In the genomic region with DNA sequence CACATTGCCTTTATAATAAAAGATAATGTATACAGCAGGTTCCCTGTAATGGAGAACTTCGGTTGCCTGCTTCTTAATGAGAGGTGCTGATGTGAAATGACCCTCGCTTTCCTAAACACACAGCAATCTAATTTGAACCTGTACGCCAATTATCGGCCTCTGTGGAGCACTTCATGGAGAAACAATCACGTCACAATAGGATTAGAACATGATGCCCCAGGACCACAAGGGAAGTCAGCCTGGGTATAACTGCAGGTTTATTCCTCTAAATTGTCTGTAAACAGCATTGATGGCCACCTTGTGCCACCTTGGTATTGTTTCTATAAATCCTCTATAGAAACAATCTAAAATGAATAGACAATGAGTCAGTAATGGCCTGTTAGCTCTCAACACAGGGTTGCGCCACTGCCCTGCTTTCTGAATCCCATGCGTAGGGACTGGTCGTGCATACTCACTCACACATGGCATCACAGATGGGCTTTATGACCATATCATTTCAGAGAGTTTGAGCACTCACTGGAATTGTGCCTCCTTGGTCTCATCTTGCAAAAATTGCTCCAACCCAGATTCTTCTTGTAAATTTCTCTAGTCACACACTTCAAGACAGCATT, we compare ENCODE assay signal across 21 mouse cellular contexts.
"Had no signal": no experiment of that assay in that cellular context is flagged by ENCODE, and none has a peak within 500 bp of the region (broad histone marks: within the 10 kb centered on the region; RNA-seq: fewer than 3 reads in every experiment).

No protein-coding gene starts in this region.

- ATAC-seq: liver, embryonic 12.5 days; midbrain, embryonic 13.5 days; midbrain, embryonic 16.5 days had no signal

- H3K27me3 ChIP-seq: limb, embryonic 13.5 days; liver, embryonic 12.5 days; liver, embryonic 15.5 days; lung, embryonic 15.5 days; megakaryocyte, embryonic 14.5 days; midbrain, embryonic 13.5 days had no signal

- H3K4me1 ChIP-seq: limb, embryonic 10.5 days; liver, embryonic 12.5 days; liver, embryonic 15.5 days; lung, embryonic 15.5 days; megakaryocyte, embryonic 14.5 days; midbrain, embryonic 13.5 days had no signal

- H3K9me3 ChIP-seq: limb, embryonic 10.5 days; limb, embryonic 13.5 days; liver, embryonic 12.5 days; liver, embryonic 15.5 days; lung, embryonic 15.5 days; megakaryocyte, embryonic 14.5 days; midbrain, embryonic 10.5 days; midbrain, embryonic 13.5 days had no signal

- H3K4me2 ChIP-seq: limb, embryonic 13.5 days; liver, embryonic 12.5 days; liver, embryonic 15.5 days; lung, embryonic 15.5 days; midbrain, embryonic 13.5 days had no signal

- DNase-seq: kidney, postnatal 25 days; layer of hippocampus, adult 9-11 months; liver; lung, adult 18-20 months; lung, postnatal 10 days; lung, postnatal 36 days; thymus, adult 2 months; thymus, postnatal 14 days; thymus, postnatal 4 days had no signal

- H3K4me3 ChIP-seq: layer of hippocampus, adult 2 months; limb, embryonic 10.5 days; limb, embryonic 13.5 days; liver, embryonic 12.5 days; liver, embryonic 15.5 days; lung, embryonic 15.5 days; megakaryocyte, embryonic 14.5 days; midbrain, embryonic 10.5 days; midbrain, embryonic 13.5 days; myocyte had no signal

- H3K27ac ChIP-seq: kidney, postnatal 0 days; layer of hippocampus, adult 2 months; limb, embryonic 10.5 days; limb, embryonic 13.5 days; liver, embryonic 12.5 days; liver, embryonic 15.5 days; lung, embryonic 15.5 days; midbrain, embryonic 10.5 days; midbrain, embryonic 13.5 days had no signal

- H3K36me3 ChIP-seq: limb, embryonic 10.5 days; limb, embryonic 13.5 days; liver, embryonic 12.5 days; liver, embryonic 15.5 days; lung, embryonic 15.5 days; midbrain, embryonic 10.5 days; midbrain, embryonic 13.5 days had no signal

- H3K9ac ChIP-seq: limb, embryonic 13.5 days; liver, embryonic 12.5 days; liver, embryonic 15.5 days; lung, embryonic 15.5 days; midbrain, embryonic 13.5 days had no signal
